Mouse (Mus musculus) testis, adult 2 months (tissue): ENCODE measurements around the gene Hnrnpa2b1.

Experiments
- CTCF ChIP-seq: fragments of 200-500 bp; IDR thresholded peaks from 2 replicates; pipeline ENCODE4 v1.5.1; 2012; ENCODE audit warnings: low read depth, mild to moderate bottlenecking, inconsistent platforms, low read length, moderate library complexity; ENCODE audit not compliant: control insufficient read depth, insufficient read depth, insufficient replicate concordance
- POLR2A ChIP-seq: fragments of 200-500 bp; IDR thresholded peaks from 2 replicates; pipeline ENCODE4 v1.6.1; 2012; ENCODE audit warnings: low read depth, mild to moderate bottlenecking, inconsistent platforms, low read length, moderate library complexity; ENCODE audit not compliant: control insufficient read depth

GRCm38 (mm10) chr6:51508750-51509648 is 39.3 kb upstream of the Hnrnpa2b1 start:
- peak; percentile 76; the same call in 1 of the 2 replicates for TF ChIP-seq CTCF
- TF ChIP-seq POLR2A: no peak
